ENCODE assay signal across 7 mouse cellular contexts in genomic region chr11:3104501-3105260, GRCm38 (mm10).
DNase-seq lines count a peak whose midpoint lies in the region; ATAC-seq and TF ChIP-seq lines count a peak whose summit lies in the region.
"Not testable (repeated sequence)": the region's sequence is repeated elsewhere in the genome, so short reads cannot be mapped to it uniquely, and the experiment has no call there.

No protein-coding gene starts in this region.

- TF ChIP-seq POLR2A in bone marrow macrophage, adult 2 months (IDR thresholded peaks at IDR 0.05; ENCODE audit: borderline replicate concordance, low read depth, low read length); small intestine, adult 2 months (IDR thresholded peaks at IDR 0.05; ENCODE audit: low read depth, low read length): not testable (repeated sequence)

- H3K9me3 ChIP-seq in liver, embryonic 13.5 days (replicated peaks) = peaks cover 26% of the 10 kb centered on the region

- peak overlapping the region; percentile 21 for H3K4me3 ChIP-seq in bone marrow macrophage, adult 2 months (ENCODE audit: insufficient read depth, low read length)
- H3K4me3 ChIP-seq in liver, embryonic 13.5 days (replicated peaks) = peak overlapping the region; percentile 59
- peak overlapping the region; percentile 46 for H3K4me3 ChIP-seq in small intestine, adult 2 months (ENCODE audit: low read depth, low read length)

- H3K4me2 ChIP-seq in liver, embryonic 13.5 days = peak overlapping the region; percentile 61

- TF ChIP-seq CTCF in bone marrow macrophage, adult 2 months (IDR thresholded peaks at IDR 0.05; ENCODE audit: low read depth, low read length); small intestine, adult 2 months (IDR thresholded peaks at IDR 0.05; ENCODE audit: extremely low read depth, insufficient read length, insufficient replicate concordance, low read depth, low read length): not testable (repeated sequence)

- not testable (repeated sequence) for H3K4me1 ChIP-seq in bone marrow macrophage, adult 2 months (ENCODE audit: control insufficient read depth, insufficient read depth, low read length); liver, embryonic 13.5 days (replicated peaks); small intestine, adult 2 months (ENCODE audit: control insufficient read depth, insufficient read depth, insufficient read length, low read length)

- H3K36me3 ChIP-seq in liver, embryonic 13.5 days; small intestine, adult 2 months (ENCODE audit: control insufficient read depth, insufficient read depth, low read length): not testable (repeated sequence)

- H3K9ac ChIP-seq in liver, embryonic 13.5 days = not testable (repeated sequence)

- peak; percentile 29 to 35; a peak in 3 of 4 replicates for ATAC-seq in hematopoietic stem cell, adult 5-6 weeks (replicated peaks in 1 of 2; ENCODE audit: insufficient read depth in 1 of 2, low FRiP score in 2 of 2, low TSS enrichment in 1 of 2, low read depth in 1 of 2, poor library complexity in 2 of 2, severe bottlenecking in 2 of 2)
- ATAC-seq in liver, embryonic 13.5 days (ENCODE audit: low read depth) = not testable (repeated sequence)
- peak; percentile 34 for ATAC-seq in megakaryocyte, adult 5-6 weeks (ENCODE audit: poor library complexity, severe bottlenecking)

- WGBS in liver, embryonic 13.5 days (ENCODE audit: insufficient replicate concordance) = 38% methylated on average over 20 of the region's 20 CpGs
- WGBS in small intestine, adult 2 months = 82% methylated on average over 20 of the region's 20 CpGs

- peak overlapping the region; percentile 96 for H3K27ac ChIP-seq in bone marrow macrophage, adult 2 months (ENCODE audit: insufficient read depth, low read depth, low read length)
- 0 out of 2 replicates have a peak overlapping the region, but pooled peaks have one; percentile 18 for H3K27ac ChIP-seq in liver, embryonic 13.5 days
- H3K27ac ChIP-seq in small intestine, adult 2 months (ENCODE audit: insufficient read depth, low read depth, low read length) = peak overlapping the region; percentile 74

- DNase-seq in CD8-positive naive resting alpha-beta T cell, adult 2 months (ENCODE audit: low read depth in 2 of 2, low spot score in 2 of 2) = peak; percentile 88 to 89
- not testable (repeated sequence) for DNase-seq in liver, embryonic 13.5 days
- DNase-seq in thymus, postnatal 0 days (ENCODE audit: low spot score) = peak; percentile 88

- not testable (repeated sequence) for H3K27me3 ChIP-seq in liver, embryonic 13.5 days; small intestine, adult 2 months (ENCODE audit: control insufficient read depth, insufficient read depth, low read length)

Comparison
In these comparisons a context has a peak if more than half of its experiments do, and no peak if none do; other contexts are left out.
1. H3K27ac ChIP-seq: peak in every context shown above with its lines; median percentile 96 in bone marrow macrophage, adult 2 months; 74 in small intestine, adult 2 months; 18 in liver, embryonic 13.5 days.